Mouse (Mus musculus) kidney, adult 2 months (tissue): ENCODE measurements around the gene Nmt1.

Experiments used
- CTCF ChIP-seq: fragments of 200-500 bp; conservative IDR thresholded peaks from 2 replicates; pipeline ENCODE4 v1.5.1; 2011; ENCODE audit warnings: low read depth, mild to moderate bottlenecking, control low read depth, low read length, moderate library complexity, mixed read lengths; ENCODE audit not compliant: insufficient read depth, insufficient read length
- POLR2A ChIP-seq: fragments of 200-500 bp; IDR thresholded peaks from one replicate; pipeline ENCODE4 v1.6.1; 2011; ENCODE audit warnings: low read depth, low read length, control low read depth

DNA sequence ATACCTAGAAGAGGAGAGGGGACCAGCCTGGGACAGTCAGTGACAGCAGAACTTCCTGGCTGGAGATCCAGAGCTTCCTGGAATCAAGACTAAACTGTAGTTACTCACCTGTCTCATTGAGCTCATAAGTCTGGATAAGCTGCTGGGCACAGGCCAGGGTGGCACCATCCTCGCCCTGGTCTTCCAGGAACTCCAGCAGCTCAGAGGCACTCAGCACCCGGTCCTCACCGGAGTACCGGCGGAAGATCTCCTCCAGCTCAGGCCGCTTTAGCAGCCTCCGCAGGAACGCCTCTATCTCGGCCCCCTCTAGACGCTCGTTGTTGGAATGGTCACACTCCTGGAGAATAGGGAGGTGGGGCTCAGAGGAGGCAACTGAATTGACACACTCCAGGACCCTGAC is 50.1 kb downstream of the Nmt1 start:
- TF ChIP-seq CTCF (no peak), POLR2A (no peak)
